Mouse (Mus musculus): Measurements from ENCODE around the gene Klk13. TPM values are rescaled to one million over a fixed set of nuclear protein-coding genes. Genes with fewer than 3 reads are reported as not detected.
A peak's percentile ranks its signal among the peaks of the same experiment; 100 is the strongest.

Gene Klk13
- total and polyA plus RNA-seq, 2 experiments from 2014 or later, result 0.11 to 0.22 TPM

DNA sequence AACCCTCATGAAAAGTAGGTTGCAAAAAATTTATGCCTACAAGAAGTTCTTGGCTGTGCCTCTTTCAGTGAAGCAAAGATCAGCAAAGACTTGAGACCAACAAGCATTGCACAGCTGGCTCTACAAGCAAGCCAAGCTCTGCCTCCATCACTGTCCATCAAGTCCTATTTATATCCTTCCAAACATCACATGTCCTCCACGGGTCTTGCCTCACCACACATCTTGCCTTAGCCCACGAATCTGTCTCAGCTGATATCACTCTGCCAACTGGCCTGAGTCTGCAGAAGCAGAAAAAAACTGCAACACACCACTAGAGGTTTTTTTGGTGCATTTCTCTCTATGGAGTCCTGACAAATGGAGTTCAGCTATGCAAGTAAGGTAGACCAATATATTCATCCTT, 40.4 kb downstream of the Klk13 start:
- no peak for TF ChIP-seq CTCF (IDR thresholded peaks at IDR 0.05)
- no peak overlapping the region for H3K27ac ChIP-seq (ENCODE audit: low read depth, low read length)
- no peak overlapping the region for H3K4me2 ChIP-seq (ENCODE audit: low read depth, low read length, poor library complexity, severe bottlenecking)
- H3K36me3 ChIP-seq (ENCODE audit: insufficient read depth, low read length), result no peaks in the 10 kb centered on the region
- no peaks in the 10 kb centered on the region for H3K4me1 ChIP-seq (ENCODE audit: insufficient read depth, low read length)
- 71% methylated on average over 2 of the region's 2 CpGs for WGBS
- no peaks in the 10 kb centered on the region for H3K27me3 ChIP-seq (ENCODE audit: insufficient read depth, low read length)
- no peak for DNase-seq (ENCODE audit: low spot score)
- no peaks in the 10 kb centered on the region for H3K9me3 ChIP-seq (ENCODE audit: low read length)
- no peak for ATAC-seq (ENCODE audit: low FRiP score)
- no peak overlapping the region for H3K9ac ChIP-seq (replicated peaks; ENCODE audit: low read length, poor library complexity, severe bottlenecking)
- H3K4me3 ChIP-seq (ENCODE audit: low read depth, low read length), result no peak overlapping the region

DNA sequence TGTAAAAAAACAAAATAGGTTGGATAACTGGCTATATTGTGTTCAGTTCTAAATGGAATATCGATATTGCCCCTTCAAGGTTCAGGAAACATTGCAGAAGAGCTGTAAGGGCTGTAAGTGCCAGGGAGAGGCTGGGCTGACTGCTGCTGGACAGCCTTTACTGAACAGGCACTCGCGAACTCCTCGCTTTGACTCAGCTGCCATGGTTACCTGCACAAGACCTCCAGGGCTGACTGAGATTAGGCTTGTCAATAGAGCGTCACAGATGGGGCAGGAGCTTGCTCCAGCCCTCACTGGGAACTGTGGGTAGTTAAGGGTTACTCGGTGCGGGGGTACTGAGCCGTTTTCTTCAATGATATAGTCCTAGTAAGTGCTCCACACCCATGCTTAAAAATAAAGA, 54.1 kb downstream of the Klk13 start:
- 23% methylated on average over 8 of the region's 8 CpGs for WGBS
- Histone ChIP-seq H3K36me3 (ENCODE audit: insufficient read depth, low read length) (no peaks in the 10 kb centered on the region), H3K9ac (replicated peaks; ENCODE audit: low read length, poor library complexity, severe bottlenecking) (no peak overlapping the region), H3K27ac (ENCODE audit: low read depth, low read length) (no peak overlapping the region), H3K4me3 (ENCODE audit: low read depth, low read length) (no peak overlapping the region), H3K9me3 (ENCODE audit: low read length) (no peaks in the 10 kb centered on the region), H3K4me2 (ENCODE audit: low read depth, low read length, poor library complexity, severe bottlenecking) (no peak overlapping the region), H3K27me3 (ENCODE audit: insufficient read depth, low read length) (no peaks in the 10 kb centered on the region), H3K4me1 (ENCODE audit: insufficient read depth, low read length) (no peaks in the 10 kb centered on the region)
- no peak for TF ChIP-seq CTCF (IDR thresholded peaks at IDR 0.05)
- ATAC-seq (ENCODE audit: low FRiP score) (peak; percentile 77), DNase-seq (ENCODE audit: low spot score) (peak; percentile 6)

DNA sequence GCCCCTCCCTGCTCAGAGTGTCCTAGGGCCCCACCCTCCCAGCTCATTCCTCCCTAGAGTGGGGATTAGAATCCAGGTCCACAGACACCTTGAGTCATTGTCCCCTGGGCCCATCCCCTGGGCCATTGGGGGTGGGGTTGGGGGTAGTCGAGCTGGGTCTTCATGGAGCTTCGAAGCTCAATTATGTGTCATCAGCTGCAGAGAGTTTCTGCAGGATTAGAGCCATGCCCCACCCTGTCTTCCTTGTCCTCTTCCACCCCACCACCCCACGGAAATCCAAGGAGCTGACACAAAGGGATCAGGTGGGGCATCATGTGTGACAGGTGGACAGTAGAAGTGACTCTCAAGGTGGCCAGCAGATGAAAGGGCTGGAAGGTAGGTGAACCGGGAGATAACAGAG, 56.2 kb downstream of the Klk13 start, which contains the start of gene Klk12:
Klk12 (plus strand) TSS at position 301 of the 400 bp plus-strand sequence.
- no peak within 1 kb of the TSS for H3K27ac ChIP-seq (ENCODE audit: low read depth, low read length)
- H3K4me1 ChIP-seq (ENCODE audit: insufficient read depth, low read length), result no peaks in the 10 kb centered on the region
- 73% methylated on average over 4 of the region's 4 CpGs for WGBS
- ATAC-seq (ENCODE audit: low FRiP score), result no peak
- no peak within 1 kb of the TSS for H3K9ac ChIP-seq (replicated peaks; ENCODE audit: low read length, poor library complexity, severe bottlenecking)
- no peaks in the 10 kb centered on the region for H3K36me3 ChIP-seq (ENCODE audit: insufficient read depth, low read length)
- no peaks in the 10 kb centered on the region for H3K27me3 ChIP-seq (ENCODE audit: insufficient read depth, low read length)
- no peak within 1 kb of the TSS for H3K4me3 ChIP-seq (ENCODE audit: low read depth, low read length)
- DNase-seq (ENCODE audit: low spot score), result no peak
- no peak within 1 kb of the TSS for H3K4me2 ChIP-seq (ENCODE audit: low read depth, low read length, poor library complexity, severe bottlenecking)
- H3K9me3 ChIP-seq (ENCODE audit: low read length), result no peaks in the 10 kb centered on the region
- TF ChIP-seq CTCF (IDR thresholded peaks at IDR 0.05), result no peak

DNA sequence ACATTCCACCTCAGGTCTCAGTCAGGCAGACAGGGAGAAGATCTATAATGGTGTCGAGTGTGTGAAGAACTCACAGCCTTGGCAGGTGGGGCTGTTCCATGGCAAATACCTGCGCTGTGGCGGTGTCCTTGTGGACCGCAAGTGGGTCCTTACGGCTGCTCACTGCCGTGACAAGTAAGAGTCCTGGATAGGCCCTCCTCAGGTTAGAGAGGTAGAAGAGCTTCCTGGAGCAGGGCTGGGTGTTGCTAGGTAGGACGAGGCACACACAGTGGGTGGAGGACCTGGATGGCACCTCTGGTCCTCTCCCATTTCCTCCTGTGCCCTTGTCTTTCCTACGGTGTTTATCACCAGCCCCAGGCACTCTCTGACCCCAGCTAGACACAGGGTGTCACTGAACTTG, 57.3 kb downstream of the Klk13 start:
- Histone ChIP-seq H3K9me3 (ENCODE audit: low read length) (no peaks in the 10 kb centered on the region), H3K4me3 (ENCODE audit: low read depth, low read length) (no peak overlapping the region), H3K36me3 (ENCODE audit: insufficient read depth, low read length) (no peaks in the 10 kb centered on the region), H3K27ac (ENCODE audit: low read depth, low read length) (no peak overlapping the region), H3K27me3 (ENCODE audit: insufficient read depth, low read length) (no peaks in the 10 kb centered on the region), H3K9ac (replicated peaks; ENCODE audit: low read length, poor library complexity, severe bottlenecking) (no peak overlapping the region), H3K4me2 (ENCODE audit: low read depth, low read length, poor library complexity, severe bottlenecking) (no peak overlapping the region), H3K4me1 (ENCODE audit: insufficient read depth, low read length) (no peaks in the 10 kb centered on the region)
- 95% methylated on average over 8 of the region's 8 CpGs for WGBS
- DNase-seq (ENCODE audit: low spot score) (no peak), ATAC-seq (ENCODE audit: low FRiP score) (no peak)
- no peak for TF ChIP-seq CTCF (IDR thresholded peaks at IDR 0.05)

DNA sequence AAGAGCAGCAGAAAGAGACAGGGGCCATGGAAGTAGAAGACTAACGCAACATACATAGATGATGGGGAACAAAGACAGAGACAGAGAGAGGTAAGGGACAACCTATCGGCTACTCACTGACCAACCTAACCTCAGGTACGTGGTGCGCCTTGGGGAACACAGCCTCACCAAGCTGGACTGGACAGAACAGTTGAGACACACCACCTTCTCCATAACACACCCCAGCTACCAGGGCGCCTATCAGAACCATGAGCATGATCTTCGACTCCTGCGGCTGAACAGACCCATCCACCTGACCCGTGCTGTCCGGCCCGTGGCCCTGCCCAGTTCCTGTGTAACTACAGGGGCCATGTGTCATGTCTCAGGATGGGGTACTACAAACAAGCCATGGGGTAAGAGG, 58.3 kb downstream of the Klk13 start:
- no peak for TF ChIP-seq CTCF (IDR thresholded peaks at IDR 0.05)
- H3K4me3 ChIP-seq (ENCODE audit: low read depth, low read length), result no peak overlapping the region
- DNase-seq (ENCODE audit: low spot score) (no peak), ATAC-seq (ENCODE audit: low FRiP score) (no peak)
- H3K9ac ChIP-seq (replicated peaks; ENCODE audit: low read length, poor library complexity, severe bottlenecking), result no peak overlapping the region
- no peaks in the 10 kb centered on the region for H3K36me3 ChIP-seq (ENCODE audit: insufficient read depth, low read length)
- H3K4me1 ChIP-seq (ENCODE audit: insufficient read depth, low read length), result no peaks in the 10 kb centered on the region
- no peak overlapping the region for H3K4me2 ChIP-seq (ENCODE audit: low read depth, low read length, poor library complexity, severe bottlenecking)
- no peaks in the 10 kb centered on the region for H3K27me3 ChIP-seq (ENCODE audit: insufficient read depth, low read length)
- no peak overlapping the region for H3K27ac ChIP-seq (ENCODE audit: low read depth, low read length)
- no peaks in the 10 kb centered on the region for H3K9me3 ChIP-seq (ENCODE audit: low read length)
- 93% methylated on average over 10 of the region's 10 CpGs for WGBS

DNA sequence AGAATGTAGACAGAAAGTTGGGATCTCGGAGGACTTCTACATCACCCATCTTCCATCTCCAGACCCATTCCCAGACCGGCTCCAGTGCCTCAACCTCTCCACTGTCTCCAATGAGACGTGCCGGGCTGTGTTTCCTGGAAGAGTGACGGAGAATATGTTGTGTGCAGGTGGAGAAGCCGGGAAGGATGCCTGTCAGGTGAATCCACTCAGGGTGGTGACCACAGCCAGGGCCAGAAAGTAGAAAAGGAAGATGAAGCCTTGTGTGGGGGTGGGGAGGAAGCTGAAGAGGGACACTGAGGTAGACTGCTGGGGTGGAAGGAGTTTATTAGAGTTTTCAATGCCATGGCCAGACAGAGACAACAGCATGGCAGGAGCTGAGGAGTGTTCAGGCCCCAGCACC, 59.5 kb downstream of the Klk13 start:
- 94% methylated on average over 6 of the region's 6 CpGs for WGBS
- TF ChIP-seq CTCF (IDR thresholded peaks at IDR 0.05), result no peak
- Histone ChIP-seq H3K9ac (replicated peaks; ENCODE audit: low read length, poor library complexity, severe bottlenecking) (no peak overlapping the region), H3K27ac (ENCODE audit: low read depth, low read length) (no peak overlapping the region), H3K36me3 (ENCODE audit: insufficient read depth, low read length) (no peaks in the 10 kb centered on the region), H3K4me2 (ENCODE audit: low read depth, low read length, poor library complexity, severe bottlenecking) (no peak overlapping the region), H3K27me3 (ENCODE audit: insufficient read depth, low read length) (no peaks in the 10 kb centered on the region), H3K4me1 (ENCODE audit: insufficient read depth, low read length) (no peaks in the 10 kb centered on the region), H3K9me3 (ENCODE audit: low read length) (no peaks in the 10 kb centered on the region), H3K4me3 (ENCODE audit: low read depth, low read length) (no peak overlapping the region)
- no peak for ATAC-seq (ENCODE audit: low FRiP score)
- no peak for DNase-seq (ENCODE audit: low spot score)
